Mouse (Mus musculus) ES-E14 (cell line): ENCODE measurements around the gene Adam11. TPM values are rescaled to one million over a fixed set of nuclear protein-coding genes. Genes with fewer than 3 reads are reported as not detected.

Source experiments
- DNase-seq: peaks from one replicate; pipeline ENCODE4 v3.0.0-alpha.2; 2013; ENCODE audit warnings: low read depth, low spot score
- H3K27ac ChIP-seq: 2 replicates; pipeline ENCODE4 v1.5.1; 2012; ENCODE audit warnings: low read depth, mild to moderate bottlenecking, low read length, moderate library complexity, mixed read lengths; ENCODE audit not compliant: poor library complexity, insufficient read depth, severe bottlenecking
- H3K36me3 ChIP-seq: 2 replicates; pipeline ENCODE4 v1.6.1; 2012; ENCODE audit warnings: mild to moderate bottlenecking, low read length, moderate library complexity, mixed read lengths; ENCODE audit not compliant: control insufficient read depth, poor library complexity, insufficient read depth, severe bottlenecking
- H3K4me1 ChIP-seq, 2 experiments: fragments of 150-350 bp in 1 of 2; sonication (generic) in 1 of 2; 2 replicates each; pipeline ENCODE4 v1.6.1; 2012; ENCODE audit warnings: low read length in 2 of 2, mild to moderate bottlenecking in 1 of 2, mixed read lengths in 1 of 2; ENCODE audit not compliant: control insufficient read depth in 2 of 2, insufficient read depth in 2 of 2, poor library complexity in 1 of 2
- H3K4me3 ChIP-seq, 2 experiments: fragments of 150-350 bp in 1 of 2; sonication (generic) in 1 of 2; 2 replicates each; pipeline ENCODE4 v1.5.1; 2012; ENCODE audit warnings: low read length in 2 of 2, low read depth in 1 of 2, mild to moderate bottlenecking in 1 of 2, mixed read lengths in 1 of 2; ENCODE audit not compliant: insufficient read depth in 1 of 2, poor library complexity in 1 of 2, severe bottlenecking in 1 of 2
- H3K9ac ChIP-seq: 2 replicates; pipeline ENCODE4 v1.6.1; 2012; ENCODE audit warnings: low read depth, mild to moderate bottlenecking, low read length, mixed read lengths; ENCODE audit not compliant: poor library complexity, insufficient read depth, severe bottlenecking
- H3K9me3 ChIP-seq: fragments of 150-350 bp; sonication (generic); 2 replicates; pipeline ENCODE4 v1.6.1; 2012; ENCODE audit warnings: low read depth, mild to moderate bottlenecking, low read length; ENCODE audit not compliant: control insufficient read depth, insufficient read depth
- CHD2 ChIP-seq: IDR thresholded peaks from 2 replicates; pipeline ENCODE4 v1.6.1; 2014; ENCODE audit warnings: mild to moderate bottlenecking, low read depth, low read length, inconsistent platforms
- HCFC1 ChIP-seq: IDR thresholded peaks from 2 replicates; pipeline ENCODE4 v1.6.1; 2012; ENCODE audit warnings: low read length, inconsistent platforms, borderline replicate concordance; ENCODE audit not compliant: insufficient read depth
- MAFK ChIP-seq: IDR thresholded peaks from 2 replicates; pipeline ENCODE4 v1.6.1; 2014; ENCODE audit warnings: mild to moderate bottlenecking, low read depth, low read length, inconsistent platforms; ENCODE audit not compliant: insufficient read depth
- ZC3H11A ChIP-seq: IDR thresholded peaks from 2 replicates; pipeline ENCODE4 v1.6.1; 2012; ENCODE audit warnings: low read depth, mild to moderate bottlenecking, inconsistent platforms, low read length, borderline replicate concordance
- ZNF384 ChIP-seq: IDR thresholded peaks from 2 replicates; pipeline ENCODE4 v1.6.1; 2012; ENCODE audit warnings: low read depth, low read length, inconsistent platforms
- in situ Hi-C, 2 experiments: fragments of 600-800 bp; cut with MboI; formaldehyde crosslinking; loops; one replicate each; pipeline ENCODE4 v1.15.1; 2025; ENCODE audit warnings: low sequenced_read_pairs in 2 of 2, inconsistent platforms in 1 of 2; ENCODE audit not compliant: unreplicated experiment in 2 of 2
- total RNA-seq: library from RNA; depleted of rRNA; stranded (reverse); fragments of 300-350 nt; gene quantifications from 2 replicates; pipeline ENCODE4 v1.2.3, GENCODE M21; 2012

The Adam11 gene
- total RNA-seq, 1 experiment: 1.7 TPM

GRCm38 (mm10) chr11:102728614-102729013 is 32.6 kb upstream of the Adam11 start:
- TF ChIP-seq HCFC1: no peak
- no peak for TF ChIP-seq MAFK
- TF ChIP-seq CHD2: no peak
- TF ChIP-seq ZC3H11A: no peak
- no peak for TF ChIP-seq ZNF384
- in situ Hi-C loops: no loop called here
- no peaks in the 10 kb centered on the region for H3K36me3 ChIP-seq
- no peak overlapping the region for H3K9ac ChIP-seq
- DNase-seq: peak; percentile 62
- no peak overlapping the region for H3K27ac ChIP-seq
- H3K9me3 ChIP-seq: no peaks in the 10 kb centered on the region
- H3K4me3 ChIP-seq: no peak overlapping the region
- no peaks in the 10 kb centered on the region for H3K4me1 ChIP-seq

DNA sequence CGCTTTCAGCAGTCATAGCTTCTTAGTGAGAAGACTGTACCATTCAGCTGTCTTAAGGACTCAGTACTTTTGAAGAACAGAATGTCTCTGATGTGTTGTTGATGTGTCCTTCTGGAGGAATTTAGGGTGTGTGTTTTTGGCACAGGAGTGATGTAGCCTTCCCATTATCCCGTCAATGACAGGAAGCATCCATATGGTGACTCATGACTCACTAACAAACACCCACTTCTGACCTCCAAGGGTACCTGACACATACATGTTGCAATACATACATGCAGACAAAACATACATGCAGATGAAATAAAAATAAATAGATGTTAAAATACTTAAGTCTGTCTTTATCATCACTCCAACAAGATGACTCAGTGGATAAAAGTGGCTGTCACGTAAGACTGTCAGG is 31.4 kb upstream of the Adam11 start:
- no peak for DNase-seq
- no peak overlapping the region for H3K27ac ChIP-seq
- H3K36me3 ChIP-seq: no peaks in the 10 kb centered on the region
- no peaks in the 10 kb centered on the region for H3K9me3 ChIP-seq
- TF ChIP-seq HCFC1: no peak
- TF ChIP-seq ZC3H11A: no peak
- no peak for TF ChIP-seq MAFK
- no peak for TF ChIP-seq ZNF384
- no peak for TF ChIP-seq CHD2
- H3K4me3 ChIP-seq: no peak overlapping the region
- no peak overlapping the region for H3K9ac ChIP-seq
- in situ Hi-C loops: no loop called here
- H3K4me1 ChIP-seq: no peaks in the 10 kb centered on the region

DNA sequence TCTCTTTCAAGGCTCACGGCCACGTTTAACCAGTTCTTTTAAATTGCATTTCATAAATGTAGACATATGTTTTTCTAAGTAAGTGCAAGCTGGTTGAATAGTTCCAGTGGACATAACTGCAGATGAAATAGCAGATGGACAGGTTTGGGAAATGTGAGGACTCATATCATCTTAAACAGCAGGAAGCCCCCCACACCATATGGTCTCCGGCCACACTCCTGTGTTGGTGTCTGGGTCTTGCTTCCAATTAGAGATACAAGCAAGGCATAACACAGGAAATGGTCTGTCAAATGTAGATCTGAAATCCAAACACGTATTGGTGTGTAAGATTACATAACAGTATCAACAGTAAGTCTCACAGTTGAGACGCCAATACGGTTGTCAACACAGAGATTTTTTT is 29.9 kb upstream of the Adam11 start:
- no peak for DNase-seq
- Histone ChIP-seq H3K27ac (no peak overlapping the region), H3K4me3 (no peak overlapping the region), H3K36me3 (no peaks in the 10 kb centered on the region), H3K4me1 (no peaks in the 10 kb centered on the region), H3K9me3 (no peaks in the 10 kb centered on the region), H3K9ac (no peak overlapping the region)
- in situ Hi-C loops: no loop called here
- TF ChIP-seq HCFC1 (no peak), ZNF384 (no peak), MAFK (no peak), CHD2 (no peak), ZC3H11A (no peak)

GRCm38 (mm10) chr11:102733146-102733545 is 28.1 kb upstream of the Adam11 start:
- H3K4me1 ChIP-seq: no peaks in the 10 kb centered on the region
- H3K9ac ChIP-seq: no peak overlapping the region
- no peak for TF ChIP-seq CHD2
- TF ChIP-seq ZNF384: no peak
- no peak for TF ChIP-seq MAFK
- TF ChIP-seq ZC3H11A: no peak
- no peak for TF ChIP-seq HCFC1
- DNase-seq: no peak
- no peaks in the 10 kb centered on the region for H3K9me3 ChIP-seq
- in situ Hi-C loops: no loop called here
- no peak overlapping the region for H3K4me3 ChIP-seq
- no peaks in the 10 kb centered on the region for H3K36me3 ChIP-seq
- no peak overlapping the region for H3K27ac ChIP-seq

- Histone ChIP-seq H3K4me3 (no peak overlapping the region), H3K9ac (no peak overlapping the region), H3K36me3 (no peaks in the 10 kb centered on the region), H3K9me3 (no peaks in the 10 kb centered on the region), H3K4me1 (peaks cover 0 to 3% of the 10 kb centered on the region in 2 experiments; a peak in 1 of 4 replicates), H3K27ac (no peak overlapping the region)
- in situ Hi-C loops: no loop called here
- no peak for DNase-seq
- TF ChIP-seq CHD2 (no peak), MAFK (no peak), HCFC1 (no peak), ZC3H11A (no peak)
Measured at GRCm38 (mm10) chr11:102734961-102735360, 26.3 kb upstream of the Adam11 start.
